Mouse (Mus musculus) C2C12 (cell line): ENCODE measurements at regions not wholly inside any gene's neighbourhood (a gene's known extent, or its start where the extent isn't known, plus 50 kb on each side); places are given as distances from the start of the nearest gene placed in this dataset.

ENCODE experiments used
- H3K27me3 ChIP-seq: one replicate; pipeline ENCODE4 v1.6.1; 2011; ENCODE audit not compliant: control insufficient read depth, insufficient read depth, insufficient read length
- H3K36me3 ChIP-seq: one replicate; pipeline ENCODE4 v1.6.1; 2011; ENCODE audit not compliant: control insufficient read depth, insufficient read depth
- H3K4me3 ChIP-seq: one replicate; pipeline ENCODE4 v1.5.1; 2011; ENCODE audit warnings: mild to moderate bottlenecking, control low read depth; ENCODE audit not compliant: poor library complexity, insufficient read depth, severe bottlenecking
- H3K79me2 ChIP-seq: one replicate; pipeline ENCODE4 v1.6.1; 2011; ENCODE audit not compliant: control insufficient read depth, insufficient read depth
- H3K79me3 ChIP-seq: one replicate; pipeline ENCODE4 v1.6.1; 2011; ENCODE audit warnings: low read depth, control low read depth
- H3ac ChIP-seq: one replicate; pipeline ENCODE3; 2011; ENCODE audit warnings: low read depth; ENCODE audit not compliant: control insufficient read depth, insufficient read length
- CEBPB ChIP-seq: IDR thresholded peaks from one replicate; pipeline ENCODE4 v1.6.1; 2011; ENCODE audit warnings: low read depth, mild to moderate bottlenecking, control low read depth, moderate library complexity
- CTCF ChIP-seq: IDR thresholded peaks from one replicate; pipeline ENCODE4 v1.5.1; 2011; ENCODE audit not compliant: control insufficient read depth, insufficient read depth, insufficient read length
- FOSL1 ChIP-seq: IDR thresholded peaks from one replicate; pipeline ENCODE4 v1.8.0; 2011; ENCODE audit warnings: mild to moderate bottlenecking, low read length; ENCODE audit not compliant: poor library complexity, insufficient read depth, severe bottlenecking
- MAX ChIP-seq: IDR thresholded peaks from one replicate; pipeline ENCODE4 v1.6.1; 2011; ENCODE audit warnings: mild to moderate bottlenecking, control low read depth
- MYOD1 ChIP-seq: IDR thresholded peaks from one replicate; pipeline ENCODE4 v1.6.1; 2011; ENCODE audit warnings: low read depth; ENCODE audit not compliant: control insufficient read depth, insufficient read length
- MYOG ChIP-seq: IDR thresholded peaks from one replicate; pipeline ENCODE4 v1.6.1; 2011; ENCODE audit not compliant: control insufficient read depth, insufficient read length; ENCODE audit errors: extremely low read depth
- USF1 ChIP-seq: IDR thresholded peaks from one replicate; pipeline ENCODE4 v1.6.1; 2011; ENCODE audit warnings: low read depth, mild to moderate bottlenecking, control low read depth, moderate library complexity

- Histone ChIP-seq H3K4me3 (no peak overlapping the region), H3ac (no peak overlapping the region), H3K27me3 (no peaks in the 10 kb centered on the region), H3K79me3 (no peaks in the 10 kb centered on the region), H3K36me3 (no peaks in the 10 kb centered on the region), H3K79me2 (no peaks in the 10 kb centered on the region)
- TF ChIP-seq MAX (no peak), CEBPB (no peak), USF1 (no peak), MYOG (no peak), MYOD1 (no peak), FOSL1 (no peak), CTCF (no peak)
Measured at GRCm38 (mm10) chr6:51693984-51694383, 170.3 kb downstream of the Snx10 start.

GRCm38 (mm10) chr6:51696396-51696795 lies 172.7 kb downstream of the Snx10 start:
- Histone ChIP-seq H3K36me3 (no peaks in the 10 kb centered on the region), H3K79me3 (no peaks in the 10 kb centered on the region), H3K79me2 (no peaks in the 10 kb centered on the region), H3K27me3 (no peaks in the 10 kb centered on the region), H3K4me3 (no peak overlapping the region), H3ac (no peak overlapping the region)
- TF ChIP-seq USF1 = no peak
- TF ChIP-seq CEBPB = no peak
- no peak for TF ChIP-seq CTCF
- no peak for TF ChIP-seq MAX
- no peak for TF ChIP-seq FOSL1
- TF ChIP-seq MYOD1 = no peak
- TF ChIP-seq MYOG = no peak

- H3K79me3 ChIP-seq = no peaks in the 10 kb centered on the region
- H3ac ChIP-seq = no peak overlapping the region
- no peaks in the 10 kb centered on the region for H3K36me3 ChIP-seq
- H3K27me3 ChIP-seq = peaks cover 3% of the 10 kb centered on the region
- no peaks in the 10 kb centered on the region for H3K79me2 ChIP-seq
- TF ChIP-seq CTCF = no peak
- TF ChIP-seq MAX = no peak
- TF ChIP-seq USF1 = no peak
- no peak for TF ChIP-seq CEBPB
- TF ChIP-seq MYOD1 = no peak
- TF ChIP-seq FOSL1 = no peak
- TF ChIP-seq MYOG = no peak
- no peak overlapping the region for H3K4me3 ChIP-seq
Measured at GRCm38 (mm10) chr6:51697754-51698153, 174.1 kb downstream of the Snx10 start.

GRCm38 (mm10) chr6:51698244-51698643 lies 174.5 kb downstream of the Snx10 start:
- peaks cover 3% of the 10 kb centered on the region for H3K27me3 ChIP-seq
- no peaks in the 10 kb centered on the region for H3K79me3 ChIP-seq
- H3K79me2 ChIP-seq = no peaks in the 10 kb centered on the region
- no peak overlapping the region for H3ac ChIP-seq
- H3K36me3 ChIP-seq = no peaks in the 10 kb centered on the region
- TF ChIP-seq USF1 (no peak), MAX (no peak), FOSL1 (no peak), CEBPB (no peak), CTCF (no peak), MYOD1 (no peak), MYOG (no peak)
- H3K4me3 ChIP-seq = no peak overlapping the region

- Histone ChIP-seq H3K36me3 (no peaks in the 10 kb centered on the region), H3K4me3 (no peak overlapping the region), H3K79me2 (no peaks in the 10 kb centered on the region), H3K79me3 (no peaks in the 10 kb centered on the region), H3ac (no peak overlapping the region), H3K27me3 (peaks cover 3% of the 10 kb centered on the region)
- TF ChIP-seq CTCF (no peak), MYOG (no peak), CEBPB (no peak), MAX (no peak), FOSL1 (no peak), MYOD1 (no peak), USF1 (no peak)
Measured at GRCm38 (mm10) chr6:51701253-51702020, 177.7 kb downstream of the Snx10 start.
